Mouse (Mus musculus) CD4-positive, CD25-positive, alpha-beta regulatory T cell, adult 4 months (primary cell): Measurements from ENCODE around the gene Slc39a13. TPM values are rescaled to one million over a fixed set of nuclear protein-coding genes. Genes with fewer than 3 reads are reported as not detected.
A peak's percentile ranks its signal among the peaks of the same experiment; 100 is the strongest.
"Not testable (repeated sequence)": the region's sequence is repeated elsewhere in the genome, so short reads cannot be mapped to it uniquely, and the experiment has no call there.

ENCODE experiments used
- ATAC-seq: one replicate; pipeline ENCODE4 v1.8.0; 2017
- polyA plus RNA-seq, 2 experiments: library from polyadenylated mRNA; unstranded; fragments of 100-300 nt; shearing (Covaris generic); gene quantifications; one replicate each; pipeline ENCODE4 v1.2.1; 2017

Gene Slc39a13
- polyA plus RNA-seq, result 10 to 100 TPM; 33.1 to 55.2 TPM

- ATAC-seq, result peak; percentile 90
Observed at GRCm38 (mm10) chr2:91070076-91070800, at the start of gene Slc39a13. Gene Slc39a13, minus strand, starts transcription at chr2:91070417.

GRCm38 (mm10) chr2:91119551-91119950 lies 49.3 kb upstream of the Slc39a13 start:
- no peak for ATAC-seq

GRCm38 (mm10) chr2:91119061-91119460 lies 48.8 kb upstream of the Slc39a13 start:
- ATAC-seq, result no peak

GRCm38 (mm10) chr2:91118647-91119046 lies 48.4 kb upstream of the Slc39a13 start:
- ATAC-seq, result no peak

- no peak for ATAC-seq
Observed at GRCm38 (mm10) chr2:91117585-91118275, 47.5 kb upstream of the Slc39a13 start, which contains the start of gene Mybpc3. Gene Mybpc3, plus strand, starts transcription at chr2:91118144.

- ATAC-seq, result no peak
Observed at GRCm38 (mm10) chr2:91116842-91117241, 46.6 kb upstream of the Slc39a13 start.

GRCm38 (mm10) chr2:91115578-91115970 lies 45.4 kb upstream of the Slc39a13 start:
- ATAC-seq, result no peak

- ATAC-seq, result no peak
Observed at GRCm38 (mm10) chr2:91114781-91115577, 44.8 kb upstream of the Slc39a13 start.

- ATAC-seq, result no peak
Observed at GRCm38 (mm10) chr2:91113852-91114251, 43.6 kb upstream of the Slc39a13 start.

GRCm38 (mm10) chr2:91113334-91113733 lies 43.1 kb upstream of the Slc39a13 start:
- ATAC-seq, result no peak

GRCm38 (mm10) chr2:91112491-91112890 lies 42.3 kb upstream of the Slc39a13 start:
- no peak for ATAC-seq

GRCm38 (mm10) chr2:91111832-91112231 lies 41.6 kb upstream of the Slc39a13 start:
- not testable (repeated sequence) for ATAC-seq

- ATAC-seq, result no peak
Observed at GRCm38 (mm10) chr2:91110429-91110828, 40.2 kb upstream of the Slc39a13 start.

- ATAC-seq, result no peak
Observed at GRCm38 (mm10) chr2:91109807-91110385, 39.7 kb upstream of the Slc39a13 start.

GRCm38 (mm10) chr2:91109241-91109640 lies 39.0 kb upstream of the Slc39a13 start:
- ATAC-seq, result no peak

GRCm38 (mm10) chr2:91108156-91108555 lies 37.9 kb upstream of the Slc39a13 start:
- ATAC-seq, result no peak

GRCm38 (mm10) chr2:91101124-91101740 lies 31.0 kb upstream of the Slc39a13 start:
- peak; percentile 97 for ATAC-seq

- no peak for ATAC-seq
Observed at GRCm38 (mm10) chr2:91098156-91098555, 27.9 kb upstream of the Slc39a13 start.

- no peak for ATAC-seq
Observed at GRCm38 (mm10) chr2:91097015-91097414, 26.8 kb upstream of the Slc39a13 start.

GRCm38 (mm10) chr2:91096524-91096923 lies 26.3 kb upstream of the Slc39a13 start:
- ATAC-seq, result no peak

- no peak for ATAC-seq
Observed at GRCm38 (mm10) chr2:91090827-91091226, 20.6 kb upstream of the Slc39a13 start.

GRCm38 (mm10) chr2:91090208-91090607 lies 20.0 kb upstream of the Slc39a13 start:
- ATAC-seq, result no peak
